Mouse (Mus musculus) ES-Bruce4 (cell line): ENCODE measurements around the gene Hnrnpa3.

ENCODE experiments used
- CTCF ChIP-seq: IDR thresholded peaks from one replicate; pipeline ENCODE4 v1.8.1; 2011; ENCODE audit warnings: low read depth, low read length
- EP300 ChIP-seq: IDR thresholded peaks from 2 replicates; pipeline ENCODE4 v1.6.1; 2011; ENCODE audit warnings: low read depth, low read length; ENCODE audit not compliant: insufficient read depth
- POLR2A ChIP-seq: IDR thresholded peaks from one replicate; pipeline ENCODE4 v1.8.1; 2011; ENCODE audit warnings: low read length; ENCODE audit not compliant: insufficient read depth

GRCm38 (mm10) chr2:75714766-75715165, 55.7 kb downstream of the Hnrnpa3 start:
- no peak for TF ChIP-seq CTCF
- TF ChIP-seq POLR2A, result no peak
- TF ChIP-seq EP300, result no peak
